Mouse (Mus musculus) liver, embryonic 16.5 days (tissue): ENCODE results near the gene Fbxo27. TPM values are rescaled to one million over a fixed set of nuclear protein-coding genes. Genes with fewer than 3 reads are reported as not detected.
A peak's percentile ranks its signal among the peaks of the same experiment; 100 is the strongest.

Experiments
- ATAC-seq: fragments of 200-750 bp; cut with Nextera tagmentation; 2 replicates; pipeline ENCODE4 v1.8.0; 2017; ENCODE audit warnings: low read depth, mild to moderate bottlenecking, moderate number of reproducible peaks, moderate library complexity
- H3K27ac ChIP-seq: fragments of 300-500 bp; sonication (generic); 2 replicates; pipeline ENCODE4 v1.5.1; 2014; ENCODE audit warnings: mild to moderate bottlenecking, low read length
- H3K27me3 ChIP-seq: fragments of 300-500 bp; sonication (generic); 2 replicates; pipeline ENCODE4 v1.6.1; 2014; ENCODE audit warnings: low read depth, low read length, mixed read lengths; ENCODE audit not compliant: control insufficient read depth, insufficient read depth
- H3K36me3 ChIP-seq: fragments of 300-500 bp; sonication (generic); 2 replicates; pipeline ENCODE4 v1.6.1; 2014; ENCODE audit warnings: mild to moderate bottlenecking; ENCODE audit not compliant: control insufficient read depth, insufficient read depth
- H3K4me1 ChIP-seq: fragments of 300-500 bp; sonication (generic); 2 replicates; pipeline ENCODE4 v1.6.1; 2014; ENCODE audit warnings: low read depth, low read length, mixed read lengths; ENCODE audit not compliant: control insufficient read depth
- H3K4me2 ChIP-seq: fragments of 300-500 bp; sonication (generic); 2 replicates; pipeline ENCODE4 v1.6.1; 2014; ENCODE audit warnings: low read depth, low read length, mixed read lengths
- H3K4me3 ChIP-seq: fragments of 300-500 bp; sonication (generic); 2 replicates; pipeline ENCODE4 v1.5.1; 2014; ENCODE audit warnings: low read depth, mild to moderate bottlenecking, low read length
- H3K9ac ChIP-seq: fragments of 300-500 bp; sonication (generic); 2 replicates; pipeline ENCODE4 v1.6.1; 2014; ENCODE audit warnings: low read depth, low read length
- H3K9me3 ChIP-seq: fragments of 300-500 bp; sonication (generic); replicated peaks from 2 replicates; pipeline ENCODE4 v1.6.1; 2016; ENCODE audit warnings: low read length; ENCODE audit not compliant: control insufficient read depth
- WGBS: fragments of 180-500 bp; shearing (Covaris S2); extraction: QIAGEN DNeasy Blood & Tissue Kit; methylation state at CpG from one replicate; pipeline ENCODE4 v1.1.7; 2014; ENCODE audit not compliant: insufficient replicate concordance; 5-methylcytosine and 5-hydroxymethylcytosine counted together
- polyA plus RNA-seq: library from polyadenylated mRNA; unstranded; fragments of >200 nt; fragmentation: Nextera tagmentation; extraction: Ambion mirVana; gene quantifications from 2 replicates; pipeline ENCODE4 v1.2.1, GENCODE M21; 2015

Fbxo27 gene
- polyA plus RNA-seq, 1 experiment from 2014 or later: 0.34 TPM

DNA sequence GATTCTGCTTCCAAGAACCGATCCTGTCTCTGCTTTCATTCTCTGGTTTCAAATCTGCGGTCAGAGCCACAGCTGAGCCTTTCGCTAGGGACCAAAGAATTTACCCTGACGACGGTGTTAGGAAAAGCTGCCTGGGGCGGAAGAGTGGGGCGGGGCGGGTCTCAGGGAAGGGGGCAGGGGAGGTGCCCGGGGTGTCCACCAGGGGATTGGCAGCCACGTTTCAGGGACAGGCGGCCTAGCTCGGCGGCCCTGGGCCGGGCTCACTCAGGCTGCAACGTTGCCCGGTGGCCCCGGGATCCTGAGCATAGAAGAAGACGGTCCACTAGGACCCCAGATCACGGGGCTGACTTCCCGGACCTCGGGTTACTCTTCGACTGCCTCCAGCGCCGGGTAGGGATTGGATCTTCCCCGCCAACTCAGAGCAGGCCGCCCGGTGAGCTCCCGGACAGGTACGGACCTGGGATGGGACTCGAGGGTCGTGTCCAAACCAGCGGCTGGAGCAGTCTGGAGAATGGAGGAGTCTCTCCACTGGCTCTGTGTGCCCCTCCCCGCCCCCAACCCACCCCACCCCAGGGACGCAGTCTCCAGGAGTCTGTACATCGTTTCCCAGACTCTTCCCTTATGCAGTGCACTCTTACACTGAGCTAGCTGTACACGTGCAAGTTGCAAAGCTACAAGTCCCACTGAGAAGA, 24.1 kb downstream of the Fbxo27 start, which contains the start of gene Fbxo17:
Gene Fbxo17 (plus strand): TSS at position 215 of the 692 bp plus-strand sequence.
- Histone ChIP-seq H3K4me1 (no peaks in the 10 kb centered on the region), H3K9me3 (no peaks in the 10 kb centered on the region), H3K27ac (no peak within 1 kb of the TSS), H3K4me3 (peak within 1 kb of the TSS; percentile 49), H3K27me3 (no peaks in the 10 kb centered on the region), H3K4me2 (peak within 1 kb of the TSS; percentile 62), H3K9ac (peak within 1 kb of the TSS; percentile 31; the same call in 1 of the 2 replicates), H3K36me3 (no peaks in the 10 kb centered on the region)
- 7% methylated on average over 35 of the region's 36 CpGs for WGBS
- ATAC-seq: peak; percentile 58; the same call in 1 of the 2 replicates

DNA sequence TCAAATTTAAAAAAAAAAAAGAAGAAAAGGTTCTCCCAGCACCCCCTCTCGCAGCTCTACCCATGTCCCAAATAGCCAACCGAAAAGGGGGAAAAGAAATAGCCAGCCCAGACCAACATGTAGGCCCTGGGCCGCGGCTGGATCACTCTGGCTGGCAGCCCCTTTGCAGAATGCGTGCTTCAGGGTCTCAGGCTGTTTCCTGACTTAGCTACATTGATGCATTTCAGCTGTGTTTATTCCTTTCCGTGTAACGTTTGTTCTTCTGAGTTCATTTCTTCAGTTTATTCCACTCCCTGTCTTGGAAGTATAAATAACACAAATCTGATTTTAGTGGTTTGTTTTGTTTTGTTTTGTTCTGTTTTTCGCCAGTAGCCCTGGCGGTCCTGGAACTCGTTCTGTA, 25.1 kb downstream of the Fbxo27 start:
- H3K27me3 ChIP-seq: no peaks in the 10 kb centered on the region
- no peak overlapping the region for H3K4me3 ChIP-seq
- H3K36me3 ChIP-seq: no peaks in the 10 kb centered on the region
- H3K4me1 ChIP-seq: no peaks in the 10 kb centered on the region
- ATAC-seq: no peak
- H3K9ac ChIP-seq: no peak overlapping the region
- no peak overlapping the region for H3K4me2 ChIP-seq
- H3K27ac ChIP-seq: no peak overlapping the region
- H3K9me3 ChIP-seq: no peaks in the 10 kb centered on the region
- WGBS: 71% methylated on average over 10 of the region's 10 CpGs

DNA sequence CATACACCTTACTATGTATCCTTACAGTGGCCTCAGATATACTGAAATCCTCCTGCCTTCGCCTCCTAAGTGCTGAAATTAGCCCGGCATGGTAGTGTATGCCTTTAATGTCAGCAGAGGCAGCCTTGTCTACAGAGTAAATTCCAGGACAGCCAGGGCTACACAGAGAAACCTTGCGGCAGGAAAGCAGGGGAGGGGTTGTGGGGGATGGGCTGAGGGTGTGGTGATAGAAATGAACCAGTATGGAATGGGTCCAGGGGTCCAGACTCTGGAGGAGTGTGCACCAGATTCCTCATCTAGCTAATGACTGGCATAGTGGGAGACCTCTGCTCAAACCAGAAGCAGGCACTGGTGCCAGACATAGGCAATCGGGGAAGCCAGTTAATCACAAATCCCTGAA, 26.5 kb downstream of the Fbxo27 start:
- Histone ChIP-seq H3K4me1 (no peaks in the 10 kb centered on the region), H3K4me2 (no peak overlapping the region), H3K4me3 (no peak overlapping the region), H3K27me3 (no peaks in the 10 kb centered on the region), H3K9me3 (no peaks in the 10 kb centered on the region), H3K27ac (no peak overlapping the region), H3K36me3 (no peaks in the 10 kb centered on the region), H3K9ac (no peak overlapping the region)
- WGBS: 42% methylated on average over 4 of the region's 4 CpGs
- ATAC-seq: no peak

DNA sequence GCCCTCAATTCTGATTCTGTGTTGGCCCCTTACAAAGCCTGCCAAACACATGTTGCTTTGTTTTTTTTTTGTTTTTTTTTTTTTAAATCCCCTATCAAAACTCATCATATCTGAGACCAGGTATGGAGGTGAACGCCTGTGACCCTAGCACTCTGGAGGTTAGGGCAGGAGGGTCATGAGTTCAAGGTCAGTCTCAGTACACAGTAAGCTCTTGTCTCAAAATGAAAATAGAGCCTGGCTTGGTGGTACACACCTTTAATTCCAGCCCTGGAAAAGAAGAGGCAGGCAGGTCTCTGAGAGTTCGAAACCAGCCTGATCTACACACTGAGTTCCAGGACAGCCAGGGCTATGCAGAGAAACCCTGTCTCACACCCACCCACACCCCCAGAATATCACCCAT, 27.0 kb downstream of the Fbxo27 start:
- no peaks in the 10 kb centered on the region for H3K4me1 ChIP-seq
- no peak for ATAC-seq
- H3K4me2 ChIP-seq: no peak overlapping the region
- no peak overlapping the region for H3K9ac ChIP-seq
- H3K9me3 ChIP-seq: no peaks in the 10 kb centered on the region
- no peaks in the 10 kb centered on the region for H3K27me3 ChIP-seq
- H3K27ac ChIP-seq: no peak overlapping the region
- 59% methylated on average over 2 of the region's 2 CpGs for WGBS
- H3K36me3 ChIP-seq: no peaks in the 10 kb centered on the region
- H3K4me3 ChIP-seq: no peak overlapping the region

DNA sequence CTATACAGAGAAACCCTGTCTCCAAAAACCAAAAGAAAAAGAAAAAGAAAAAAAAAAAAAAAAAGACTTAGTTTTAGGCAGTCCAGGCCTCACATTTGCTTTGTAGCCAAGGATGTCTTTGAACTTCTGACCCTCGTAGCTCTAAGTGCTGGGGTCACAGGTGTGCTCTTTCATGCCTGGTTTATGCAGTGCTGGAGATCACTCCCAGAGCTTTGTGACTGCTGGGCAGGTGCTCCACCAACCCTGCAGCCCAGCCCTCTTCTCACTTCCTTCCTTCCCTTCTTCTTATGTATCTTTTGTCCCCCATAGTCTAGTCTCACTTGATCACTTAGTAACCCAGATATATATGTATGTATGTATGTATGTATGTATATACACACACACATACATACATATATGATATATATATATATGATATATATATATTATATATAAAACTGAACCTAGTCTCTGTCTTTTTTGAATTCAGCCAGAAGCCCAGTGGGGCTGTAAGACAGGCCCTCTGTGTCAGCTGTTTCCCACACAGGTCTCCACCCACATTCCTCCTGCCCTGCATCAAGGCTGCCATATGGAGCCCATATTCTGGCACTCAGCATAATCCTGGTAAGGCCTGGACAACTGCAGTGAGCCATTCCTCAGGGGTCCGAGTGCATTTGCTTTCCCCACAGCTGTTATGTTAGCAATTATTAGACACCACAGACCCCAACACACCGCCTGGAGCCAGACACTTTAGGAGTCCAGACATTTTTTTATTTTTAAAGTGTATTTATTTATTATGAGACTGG, 28.3 kb downstream of the Fbxo27 start:
- no peak overlapping the region for H3K4me3 ChIP-seq
- H3K36me3 ChIP-seq: no peaks in the 10 kb centered on the region
- H3K4me2 ChIP-seq: no peak overlapping the region
- no peaks in the 10 kb centered on the region for H3K9me3 ChIP-seq
- H3K4me1 ChIP-seq: no peaks in the 10 kb centered on the region
- 69% methylated on average over 3 of the region's 3 CpGs for WGBS
- H3K9ac ChIP-seq: no peak overlapping the region
- H3K27ac ChIP-seq: no peak overlapping the region
- ATAC-seq: no peak
- no peaks in the 10 kb centered on the region for H3K27me3 ChIP-seq

DNA sequence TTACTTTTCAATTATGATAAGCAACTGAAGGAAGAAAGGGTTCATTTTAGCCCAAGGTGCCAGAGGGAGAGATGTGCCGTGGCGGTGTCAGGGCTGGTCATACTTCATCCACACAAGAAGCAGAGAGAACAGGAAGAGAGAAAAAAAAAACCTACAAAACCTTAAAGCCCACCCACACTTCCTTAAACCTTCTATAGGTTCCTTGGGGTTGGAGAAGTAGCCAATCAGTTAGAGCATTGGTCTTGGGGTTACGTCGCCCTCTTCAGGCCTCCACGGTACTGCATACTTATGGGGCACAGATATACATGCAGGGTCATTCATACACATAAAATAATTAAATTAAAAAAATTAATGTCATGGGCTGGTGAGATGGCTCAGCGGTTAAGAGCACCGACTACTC, 29.4 kb downstream of the Fbxo27 start:
- H3K9ac ChIP-seq: no peak overlapping the region
- H3K4me1 ChIP-seq: no peaks in the 10 kb centered on the region
- H3K27ac ChIP-seq: no peak overlapping the region
- no peak overlapping the region for H3K4me3 ChIP-seq
- H3K36me3 ChIP-seq: no peaks in the 10 kb centered on the region
- 82% methylated on average over 7 of the region's 7 CpGs for WGBS
- H3K27me3 ChIP-seq: no peaks in the 10 kb centered on the region
- no peaks in the 10 kb centered on the region for H3K9me3 ChIP-seq
- H3K4me2 ChIP-seq: no peak overlapping the region
- ATAC-seq: no peak

DNA sequence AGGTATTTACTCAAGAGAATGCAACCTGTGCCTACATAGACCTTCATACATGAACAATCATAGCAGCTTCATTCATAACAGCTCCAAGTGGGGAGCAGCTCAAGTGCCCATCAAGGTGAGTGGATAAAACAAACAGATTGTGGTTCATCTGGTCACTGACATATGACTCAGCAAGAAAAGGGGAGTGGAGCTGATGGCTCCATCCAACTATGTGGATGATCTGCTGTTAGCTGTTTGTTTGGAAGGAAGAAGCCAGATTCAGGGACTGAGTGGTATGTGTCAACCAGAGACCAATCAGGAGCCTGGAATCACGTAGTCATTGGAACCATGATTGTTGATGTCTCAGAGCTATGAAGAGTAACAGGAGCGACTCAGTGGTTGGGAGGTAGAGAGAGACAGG, 32.0 kb downstream of the Fbxo27 start:
- no peaks in the 10 kb centered on the region for H3K4me1 ChIP-seq
- H3K4me3 ChIP-seq: no peak overlapping the region
- ATAC-seq: no peak
- no peaks in the 10 kb centered on the region for H3K9me3 ChIP-seq
- H3K4me2 ChIP-seq: no peak overlapping the region
- no peaks in the 10 kb centered on the region for H3K36me3 ChIP-seq
- WGBS: 72% methylated on average over 2 of the region's 2 CpGs
- H3K27ac ChIP-seq: no peak overlapping the region
- H3K27me3 ChIP-seq: no peaks in the 10 kb centered on the region
- H3K9ac ChIP-seq: no peak overlapping the region

DNA sequence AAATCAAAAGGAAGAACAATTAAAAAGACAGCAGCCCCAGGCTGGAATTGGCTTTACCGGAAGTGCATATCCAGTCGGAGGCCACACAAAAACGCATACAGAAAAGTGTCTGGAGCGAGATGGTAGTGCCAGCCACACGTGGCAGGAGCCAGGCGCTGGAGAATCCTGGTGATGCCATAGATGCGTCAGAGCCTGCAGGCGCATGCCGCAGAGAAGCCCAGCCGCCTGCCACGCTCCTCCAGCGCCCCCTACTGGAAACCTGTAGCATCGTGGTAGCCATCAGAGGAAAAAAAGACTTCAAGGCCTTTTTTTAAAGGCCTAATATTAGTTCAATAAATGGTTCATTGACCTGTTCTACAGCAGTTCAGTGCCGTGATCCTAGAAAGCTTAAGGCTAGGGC, 34.0 kb downstream of the Fbxo27 start:
- no peak for ATAC-seq
- H3K4me2 ChIP-seq: no peak overlapping the region

DNA sequence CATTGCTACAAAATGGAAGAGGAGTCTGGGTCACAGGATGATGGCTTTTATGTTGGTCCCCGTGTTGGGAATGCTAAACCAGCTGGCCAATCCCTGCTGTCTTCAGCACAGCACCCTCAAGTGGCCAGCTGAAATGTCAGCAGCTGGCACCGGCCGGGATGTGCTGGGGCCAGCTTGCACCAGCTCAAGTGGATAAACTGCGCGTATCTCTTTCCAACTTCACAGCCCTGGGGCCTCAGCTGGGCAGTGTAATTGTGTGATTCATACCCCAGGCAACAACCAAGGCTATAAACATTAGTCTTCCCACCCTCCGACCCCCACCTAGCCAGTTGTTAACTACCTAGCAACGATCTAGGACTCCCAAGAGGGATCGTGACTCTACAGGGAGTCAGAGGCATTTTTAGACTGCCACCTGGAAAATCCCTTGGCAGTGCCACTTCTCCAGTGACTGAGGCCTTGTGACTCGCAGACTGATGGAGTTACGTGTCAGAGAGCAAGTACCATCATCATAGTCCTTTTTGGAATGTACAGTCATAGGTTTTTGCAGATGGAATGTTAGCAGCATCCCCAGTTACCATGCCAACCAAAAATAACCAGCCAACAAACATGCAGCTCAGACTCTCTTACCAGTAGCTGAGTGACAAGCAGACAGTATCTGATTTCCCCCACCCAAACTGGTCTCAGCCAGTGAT, 35.1 kb downstream of the Fbxo27 start:
- peaks cover 5% of the 10 kb centered on the region for H3K4me1 ChIP-seq
- 54% methylated on average over 10 of the region's 10 CpGs for WGBS

More for the DNA sequence above, 34.0 kb downstream of the Fbxo27 start:
- H3K4me1 ChIP-seq: no peaks in the 10 kb centered on the region
- no peaks in the 10 kb centered on the region for H3K36me3 ChIP-seq
- no peaks in the 10 kb centered on the region for H3K9me3 ChIP-seq
- WGBS: 7% methylated on average over 14 of the region's 14 CpGs
- no peak overlapping the region for H3K27ac ChIP-seq
- H3K27me3 ChIP-seq: no peaks in the 10 kb centered on the region
- H3K4me3 ChIP-seq: no peak overlapping the region
- no peak overlapping the region for H3K9ac ChIP-seq

More for the DNA sequence above, 35.1 kb downstream of the Fbxo27 start:
- Histone ChIP-seq H3K9ac (no peak overlapping the region), H3K4me3 (no peak overlapping the region), H3K27me3 (peaks cover 5% of the 10 kb centered on the region; the same call in 1 of the 2 replicates), H3K9me3 (no peaks in the 10 kb centered on the region), H3K4me2 (no peak overlapping the region), H3K27ac (no peak overlapping the region), H3K36me3 (no peaks in the 10 kb centered on the region)
- ATAC-seq: no peak
